Mouse (Mus musculus): ENCODE measurements around the gene Opa3.

Gene Opa3

GRCm38 (mm10) chr7:19227883-19228792, at the start of gene Opa3:
Gene Opa3 (plus strand): TSS chr7:19228334.
- peak; percentile 100 for DNase-seq (ENCODE audit: low spot score)

GRCm38 (mm10) chr7:19178443-19179092, 49.6 kb upstream of the Opa3 start:
- DNase-seq (ENCODE audit: low spot score): peak; percentile 69

- no peak for DNase-seq (ENCODE audit: low spot score)
Observed at GRCm38 (mm10) chr7:19179173-19179572, 49.0 kb upstream of the Opa3 start.

GRCm38 (mm10) chr7:19179936-19180335, 48.2 kb upstream of the Opa3 start:
- DNase-seq (ENCODE audit: low spot score): no peak

GRCm38 (mm10) chr7:19180862-19181429, 47.2 kb upstream of the Opa3 start:
- DNase-seq (ENCODE audit: low spot score): no peak

GRCm38 (mm10) chr7:19184250-19184649, 43.9 kb upstream of the Opa3 start:
- no peak for DNase-seq (ENCODE audit: low spot score)

GRCm38 (mm10) chr7:19184758-19185157, 43.4 kb upstream of the Opa3 start:
- no peak for DNase-seq (ENCODE audit: low spot score)

- DNase-seq (ENCODE audit: low spot score): no peak
Observed at GRCm38 (mm10) chr7:19194676-19195075, 33.5 kb upstream of the Opa3 start.

- no peak for DNase-seq (ENCODE audit: low spot score)
Observed at GRCm38 (mm10) chr7:19196676-19197075, 31.5 kb upstream of the Opa3 start.

GRCm38 (mm10) chr7:19197985-19198384, 30.1 kb upstream of the Opa3 start:
- no peak for DNase-seq (ENCODE audit: low spot score)

- DNase-seq (ENCODE audit: low spot score): no peak
Observed at GRCm38 (mm10) chr7:19201660-19202059, 26.5 kb upstream of the Opa3 start.

- no peak for DNase-seq (ENCODE audit: low spot score)
Observed at GRCm38 (mm10) chr7:19202065-19202850, 25.9 kb upstream of the Opa3 start.

GRCm38 (mm10) chr7:19208201-19208910, 19.8 kb upstream of the Opa3 start:
- DNase-seq (ENCODE audit: low spot score): no peak

- no peak for DNase-seq (ENCODE audit: low spot score)
Observed at GRCm38 (mm10) chr7:19208944-19209472, 19.1 kb upstream of the Opa3 start.

GRCm38 (mm10) chr7:19209494-19209893, 18.6 kb upstream of the Opa3 start:
- no peak for DNase-seq (ENCODE audit: low spot score)

- DNase-seq (ENCODE audit: low spot score): peak; percentile 51
Observed at GRCm38 (mm10) chr7:19210010-19210409, 18.1 kb upstream of the Opa3 start.

GRCm38 (mm10) chr7:19211041-19211675, 17.0 kb upstream of the Opa3 start:
- DNase-seq (ENCODE audit: low spot score): no peak

GRCm38 (mm10) chr7:19211996-19212755, 16.0 kb upstream of the Opa3 start, which contains the start of gene Gpr4:
Gene Gpr4 (plus strand): TSS chr7:19212538.
- DNase-seq (ENCODE audit: low spot score): no peak

- DNase-seq (ENCODE audit: low spot score): no peak
Observed at GRCm38 (mm10) chr7:19213385-19213784, 14.7 kb upstream of the Opa3 start.

GRCm38 (mm10) chr7:19214369-19214768, 13.8 kb upstream of the Opa3 start:
- DNase-seq (ENCODE audit: low spot score): no peak
